Mouse (Mus musculus) hindbrain, embryonic 11.5 days (tissue): ENCODE measurements around the gene Supt4a. TPM values are rescaled to one million over a fixed set of nuclear protein-coding genes. Genes with fewer than 3 reads are reported as not detected.

Experiments used
- ATAC-seq: fragments of 200-750 bp; cut with Nextera tagmentation; 2 replicates; pipeline ENCODE4 v1.8.0; 2017; ENCODE audit warnings: mild to moderate bottlenecking, moderate TSS enrichment, moderate library complexity; ENCODE audit not compliant: low FRiP score
- DNase-seq: peaks from one replicate; pipeline ENCODE4 v3.0.0-alpha.2; 2015; ENCODE audit warnings: low spot score
- H3K27ac ChIP-seq: fragments of 300-500 bp; sonication (generic); 2 replicates; pipeline ENCODE4 v1.5.1; 2014; ENCODE audit warnings: mild to moderate bottlenecking, low read depth, low read length
- H3K27me3 ChIP-seq: fragments of 300-500 bp; sonication (generic); 2 replicates; pipeline ENCODE4 v1.6.1; 2014; ENCODE audit warnings: mild to moderate bottlenecking, low read length, moderate library complexity, mixed read lengths; ENCODE audit not compliant: control insufficient read depth, insufficient read depth
- H3K36me3 ChIP-seq: fragments of 300-500 bp; sonication (generic); 2 replicates; pipeline ENCODE4 v1.6.1; 2014; ENCODE audit warnings: mild to moderate bottlenecking, low read length, moderate library complexity, mixed read lengths; ENCODE audit not compliant: control insufficient read depth, insufficient read depth
- H3K4me1 ChIP-seq: fragments of 300-500 bp; sonication (generic); replicated peaks from 2 replicates; pipeline ENCODE4 v1.6.1; 2014; ENCODE audit warnings: low read length, mixed read lengths; ENCODE audit not compliant: control insufficient read depth, insufficient read depth
- H3K4me2 ChIP-seq: fragments of 300-500 bp; sonication (generic); replicated peaks from 2 replicates; pipeline ENCODE4 v1.6.1; 2014; ENCODE audit warnings: mild to moderate bottlenecking, low read depth, low read length
- H3K4me3 ChIP-seq: fragments of 300-500 bp; sonication (generic); 2 replicates; pipeline ENCODE4 v1.5.1; 2014; ENCODE audit warnings: low read depth, low read length
- H3K9ac ChIP-seq: fragments of 300-500 bp; sonication (generic); 2 replicates; pipeline ENCODE4 v1.6.1; 2014; ENCODE audit warnings: low read depth, low read length
- H3K9me3 ChIP-seq: fragments of 300-500 bp; sonication (generic); 2 replicates; pipeline ENCODE4 v1.6.1; 2016; ENCODE audit warnings: low read length; ENCODE audit not compliant: control insufficient read depth
- WGBS: fragments of 180-500 bp; shearing (Covaris S2); extraction: QIAGEN DNeasy Blood & Tissue Kit; methylation state at CpG from one replicate; pipeline ENCODE4 v1.1.7; 2014; 5-methylcytosine and 5-hydroxymethylcytosine counted together
- polyA plus RNA-seq: library from polyadenylated mRNA; unstranded; fragments of >200 nt; fragmentation: Nextera tagmentation; extraction: Ambion mirVana; gene quantifications from 2 replicates; pipeline ENCODE4 v1.2.1, GENCODE M21; 2014

The Supt4a gene
- polyA plus RNA-seq, 1 experiment from 2014 or later, result 162 TPM

DNA sequence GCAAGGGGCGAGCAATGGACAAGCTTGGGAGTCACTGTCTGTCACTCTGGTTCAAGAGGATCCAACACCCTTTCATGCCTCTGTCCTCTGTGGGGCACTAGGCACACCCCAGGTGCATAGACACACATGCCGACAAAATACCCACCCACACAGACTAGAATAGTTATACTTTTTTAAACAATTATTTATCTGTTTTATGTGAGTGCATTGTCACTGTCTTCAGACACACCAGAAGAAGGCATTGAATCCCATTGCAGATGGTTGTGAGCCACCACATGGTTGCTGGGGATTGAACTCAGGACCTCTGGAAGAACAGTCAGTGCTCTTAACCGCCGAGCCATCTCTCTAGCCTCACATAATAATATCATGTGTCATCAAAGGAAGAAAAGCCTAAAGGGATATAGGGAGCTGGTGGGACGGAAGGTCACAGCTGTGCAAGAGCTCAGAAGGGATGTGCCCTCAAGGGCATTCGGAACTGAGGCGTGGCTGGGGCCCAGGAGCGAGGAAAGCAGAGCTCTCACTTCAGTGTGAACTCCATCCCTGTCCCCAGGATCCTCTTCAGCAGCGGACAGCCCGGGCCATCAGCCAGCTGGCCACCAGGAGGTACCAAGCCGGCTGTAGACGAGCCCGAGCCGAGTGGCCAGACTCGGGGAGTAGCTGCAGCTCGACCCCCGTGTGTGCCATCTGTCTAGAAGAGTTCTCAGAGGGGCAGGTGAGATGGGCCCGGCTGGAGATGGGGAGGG lies 8.3 kb upstream of the Supt4a start:
- no peaks in the 10 kb centered on the region for H3K36me3 ChIP-seq
- no peak for ATAC-seq

DNA sequence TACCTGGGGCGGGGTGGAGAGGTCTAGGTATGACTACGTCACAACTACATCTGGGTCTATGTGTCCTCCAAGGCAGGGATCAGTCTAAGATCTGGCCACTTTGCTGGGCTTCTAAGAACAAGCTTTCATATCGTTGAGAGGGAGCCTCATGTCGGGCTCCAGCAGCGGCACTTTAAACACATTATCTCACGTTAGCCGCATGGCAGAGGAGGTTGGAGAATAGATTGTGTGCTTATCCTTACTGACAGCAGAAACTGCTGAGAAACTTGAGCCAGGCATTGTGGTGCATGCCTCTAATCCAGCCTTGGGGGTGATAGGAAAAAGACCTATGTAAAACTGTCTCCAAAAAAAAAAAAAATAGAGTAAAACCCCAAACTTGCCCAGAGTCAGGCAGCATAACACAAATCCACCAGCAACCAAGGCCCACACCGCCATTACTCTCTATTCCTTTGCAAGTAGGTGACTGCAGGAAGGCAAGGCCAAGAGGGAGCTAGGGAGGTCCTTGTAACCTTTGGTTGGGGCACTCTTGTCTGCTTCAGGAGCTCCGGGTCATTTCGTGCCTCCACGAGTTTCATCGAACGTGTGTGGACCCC lies 7.7 kb upstream of the Supt4a start:
- H3K27me3 ChIP-seq, result no peaks in the 10 kb centered on the region
- H3K9me3 ChIP-seq, result no peaks in the 10 kb centered on the region
- H3K9ac ChIP-seq, result no peak overlapping the region
- WGBS, result 87% methylated on average over 13 of the region's 13 CpGs
- no peaks in the 10 kb centered on the region for H3K36me3 ChIP-seq
- H3K4me1 ChIP-seq, result peaks cover 3% of the 10 kb centered on the region; the same call in 1 of the 2 replicates
- H3K4me3 ChIP-seq, result no peak overlapping the region
- H3K4me2 ChIP-seq, result no peak overlapping the region
- ATAC-seq, result no peak
- DNase-seq, result no peak
- no peak overlapping the region for H3K27ac ChIP-seq

More for the DNA sequence above, 8.3 kb upstream of the Supt4a start:
- DNase-seq, result no peak
- H3K4me3 ChIP-seq, result no peak overlapping the region
- no peaks in the 10 kb centered on the region for H3K27me3 ChIP-seq
- H3K4me2 ChIP-seq, result no peak overlapping the region
- H3K27ac ChIP-seq, result 0 out of 2 replicates have a peak overlapping the region, but pooled peaks have one; percentile 6
- H3K9ac ChIP-seq, result no peak overlapping the region
- H3K9me3 ChIP-seq, result no peaks in the 10 kb centered on the region
- H3K4me1 ChIP-seq, result peaks cover 3% of the 10 kb centered on the region; the same call in 1 of the 2 replicates
- 77% methylated on average over 18 of the region's 18 CpGs for WGBS

DNA sequence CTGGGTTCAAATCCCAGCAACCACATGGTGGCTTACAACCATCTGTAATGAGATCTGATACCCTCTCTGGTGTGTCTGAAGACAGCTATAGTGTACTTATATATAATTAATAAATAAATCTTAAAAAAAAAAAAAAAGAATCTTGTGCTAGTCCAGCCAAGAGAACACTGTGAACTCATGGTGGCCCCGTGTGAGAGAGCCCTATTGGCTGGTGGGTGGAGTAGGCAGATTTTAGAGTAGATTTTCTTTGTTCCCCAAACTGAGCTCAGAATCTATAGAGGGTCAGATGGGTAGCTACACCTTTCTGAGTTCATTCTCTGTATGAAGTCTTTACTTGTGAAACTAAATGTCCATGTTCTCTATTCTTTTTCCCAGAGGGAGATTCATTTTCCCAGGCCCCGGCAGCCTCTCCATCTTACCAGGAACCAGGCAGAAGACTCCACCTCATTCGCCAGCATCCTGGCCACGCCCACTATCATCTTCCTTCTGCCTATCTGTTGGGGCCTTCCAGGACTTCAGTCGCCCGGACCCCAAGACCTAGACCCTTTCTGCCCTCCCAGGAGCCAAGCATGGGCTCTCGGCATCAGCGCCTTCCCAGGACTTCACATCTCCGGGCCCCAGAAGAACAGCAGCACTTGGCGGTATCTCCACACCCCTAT lies 6.6 kb upstream of the Supt4a start:
- H3K27ac ChIP-seq, result no peak overlapping the region
- ATAC-seq (no peak), DNase-seq (no peak)

DNA sequence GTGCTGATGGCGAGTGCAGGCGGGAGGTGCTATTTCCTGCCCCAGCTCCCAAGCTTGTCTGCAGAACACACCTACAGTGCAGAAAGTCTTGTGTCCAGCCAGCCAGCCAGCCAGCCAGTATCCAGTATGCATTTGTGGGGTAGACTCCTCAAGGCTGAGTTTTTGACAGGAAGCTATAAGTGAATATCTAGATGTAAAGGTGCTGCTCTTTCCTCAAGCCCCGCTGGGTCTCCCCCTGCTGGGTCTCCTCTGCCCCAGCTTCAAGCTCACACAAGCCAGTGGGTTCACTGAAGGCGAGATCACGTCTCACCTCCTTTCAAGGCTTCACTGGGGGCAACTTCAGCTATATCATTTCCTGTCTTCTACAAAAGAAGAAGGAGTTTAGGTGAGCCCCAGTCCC lies 3.0 kb upstream of the Supt4a start:
- H3K27ac ChIP-seq, result no peak overlapping the region
- WGBS, result 43% methylated on average over 5 of the region's 5 CpGs
- H3K4me2 ChIP-seq, result peak overlapping the region; percentile 33
- DNase-seq (no peak), ATAC-seq (no peak)
- no peaks in the 10 kb centered on the region for H3K9me3 ChIP-seq
- H3K9ac ChIP-seq, result peak overlapping the region; percentile 49; the same call in 1 of the 2 replicates
- H3K4me3 ChIP-seq, result no peak overlapping the region
- no peaks in the 10 kb centered on the region; the same call in 1 of the 2 replicates for H3K27me3 ChIP-seq
- no peaks in the 10 kb centered on the region for H3K36me3 ChIP-seq
- no peaks in the 10 kb centered on the region for H3K4me1 ChIP-seq

More for the DNA sequence above, 6.6 kb upstream of the Supt4a start:
- Histone ChIP-seq H3K9ac (no peak overlapping the region), H3K4me1 (peaks cover 3% of the 10 kb centered on the region; the same call in 1 of the 2 replicates), H3K4me3 (no peak overlapping the region), H3K9me3 (no peaks in the 10 kb centered on the region), H3K36me3 (no peaks in the 10 kb centered on the region), H3K27me3 (no peaks in the 10 kb centered on the region; the same call in 1 of the 2 replicates), H3K4me2 (no peak overlapping the region)
- WGBS, result 69% methylated on average over 10 of the region's 10 CpGs

DNA sequence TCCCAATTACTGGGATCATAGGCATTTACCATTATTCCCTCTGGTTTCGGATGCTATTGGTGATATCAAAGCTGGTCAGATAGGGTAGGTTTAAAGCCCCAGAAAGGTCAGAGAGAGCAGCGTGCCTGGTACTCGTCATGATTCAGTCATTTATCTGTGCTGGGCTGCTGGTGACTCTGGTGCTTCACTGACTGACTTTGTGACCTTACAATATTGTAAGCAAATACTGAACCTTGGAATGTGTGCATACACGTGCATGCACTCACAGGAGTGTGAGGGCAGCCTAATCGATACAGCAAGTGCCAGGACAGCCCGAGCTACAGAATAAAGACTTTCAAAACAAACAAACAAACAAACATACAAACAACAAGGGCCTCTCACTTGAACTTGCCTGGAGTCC lies 1.7 kb upstream of the Supt4a start:
- H3K27ac ChIP-seq, result no peak overlapping the region
- DNase-seq (no peak), ATAC-seq (no peak)
- H3K27me3 ChIP-seq, result no peaks in the 10 kb centered on the region; the same call in 1 of the 2 replicates
- H3K9me3 ChIP-seq, result no peaks in the 10 kb centered on the region
- H3K4me1 ChIP-seq, result no peaks in the 10 kb centered on the region
- H3K9ac ChIP-seq, result no peak overlapping the region
- H3K36me3 ChIP-seq, result no peaks in the 10 kb centered on the region
- 86% methylated on average over 6 of the region's 6 CpGs for WGBS
- no peak overlapping the region for H3K4me3 ChIP-seq
- H3K4me2 ChIP-seq, result no peak overlapping the region

DNA sequence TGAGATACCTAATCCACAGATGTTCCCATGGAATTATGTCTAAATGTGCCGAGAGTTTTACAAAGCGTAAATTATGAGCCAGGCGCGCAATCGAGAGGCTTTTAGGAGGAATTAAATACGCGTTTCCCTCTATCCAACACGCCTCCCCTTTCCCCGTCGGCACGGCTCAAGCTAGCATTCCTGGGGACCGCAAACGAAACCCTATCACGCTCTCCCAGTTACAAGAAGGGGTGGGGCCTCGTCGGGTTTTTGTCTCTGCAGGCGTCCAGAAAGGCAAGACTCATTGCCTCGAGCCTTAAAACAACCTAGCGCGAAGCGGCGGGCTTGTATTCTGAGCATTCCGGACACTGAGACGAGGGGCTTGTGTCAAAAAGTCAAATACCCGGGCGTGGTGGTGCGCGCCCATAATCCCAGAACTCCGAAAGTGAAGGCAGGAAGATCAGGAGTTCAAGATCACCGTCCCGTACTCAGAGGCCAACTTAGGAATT lies 661 bp upstream of the Supt4a start:
- 2% methylated on average over 31 of the region's 31 CpGs for WGBS
- ATAC-seq (peak; percentile 67), DNase-seq (peak; percentile 74)
- peak overlapping the region; percentile 83 for H3K4me3 ChIP-seq
- peak overlapping the region; percentile 64 for H3K9ac ChIP-seq
- H3K9me3 ChIP-seq, result no peaks in the 10 kb centered on the region
- H3K27me3 ChIP-seq, result no peaks in the 10 kb centered on the region; the same call in 1 of the 2 replicates
- H3K27ac ChIP-seq, result peak overlapping the region; percentile 68; the same call in 1 of the 2 replicates
- H3K36me3 ChIP-seq, result 0 out of 2 replicates have a peak, but pooled peaks cover 3% of the 10 kb centered on the region
- peak overlapping the region; percentile 85 for H3K4me2 ChIP-seq
- H3K4me1 ChIP-seq, result no peaks in the 10 kb centered on the region

DNA sequence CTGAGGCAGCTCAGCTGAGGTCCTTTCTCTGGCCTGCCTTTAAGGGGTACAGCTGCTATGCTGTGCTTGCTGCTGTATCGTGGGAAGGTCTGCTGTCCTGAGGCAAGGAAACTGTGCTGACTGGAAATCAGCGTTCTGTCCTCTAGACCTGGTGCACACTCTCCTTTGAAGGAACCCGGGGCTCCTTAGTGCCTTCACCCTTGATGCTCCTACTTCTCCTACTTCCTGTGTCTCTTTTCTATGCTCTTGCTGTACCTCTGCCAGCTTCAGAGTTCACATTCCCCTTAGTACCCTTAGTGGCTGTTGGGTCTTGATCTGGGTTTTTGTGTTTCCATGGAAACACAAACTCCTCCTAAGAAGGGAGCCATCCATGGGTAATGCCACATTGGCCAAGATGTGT lies 6.3 kb downstream of the Supt4a start:
- Histone ChIP-seq H3K9ac (no peak overlapping the region), H3K4me3 (no peak overlapping the region), H3K4me1 (no peaks in the 10 kb centered on the region), H3K27ac (no peak overlapping the region), H3K9me3 (no peaks in the 10 kb centered on the region), H3K4me2 (no peak overlapping the region), H3K36me3 (0 out of 2 replicates have a peak, but pooled peaks cover 3% of the 10 kb centered on the region), H3K27me3 (no peaks in the 10 kb centered on the region)
- 90% methylated on average over 3 of the region's 3 CpGs for whole genome bisulfite sequencing
- ATAC-seq, result no peak
- no peak for DNase-seq

DNA sequence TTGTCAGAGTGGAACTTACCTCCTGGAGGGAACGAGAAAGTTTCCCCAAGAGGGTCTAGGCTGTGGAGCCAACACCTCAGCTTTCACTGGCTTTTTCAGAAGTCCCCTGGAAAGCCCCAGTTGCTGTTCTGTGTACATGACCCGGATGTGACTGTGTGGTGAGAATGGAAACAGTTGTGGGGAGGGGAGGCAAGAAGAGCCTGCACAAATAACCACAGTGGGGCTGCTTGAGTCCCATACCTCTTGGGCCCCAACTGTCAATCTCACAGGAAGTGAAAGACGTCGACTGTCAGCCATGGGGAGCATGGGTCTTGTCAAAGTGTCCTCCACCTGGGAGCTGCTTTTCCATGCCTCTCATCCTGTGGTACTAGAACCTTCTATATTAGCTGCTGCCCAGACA lies 7.6 kb downstream of the Supt4a start:
- no peak for ATAC-seq
- 0 out of 2 replicates have a peak, but pooled peaks cover 3% of the 10 kb centered on the region for H3K36me3 ChIP-seq
- WGBS, result 88% methylated on average over 4 of the region's 4 CpGs

More for the DNA sequence above, 7.6 kb downstream of the Supt4a start:
- no peak overlapping the region for H3K27ac ChIP-seq
- H3K4me3 ChIP-seq, result no peak overlapping the region
- H3K9ac ChIP-seq, result no peak overlapping the region
- no peaks in the 10 kb centered on the region for H3K27me3 ChIP-seq
- no peaks in the 10 kb centered on the region for H3K4me1 ChIP-seq
- H3K9me3 ChIP-seq, result no peaks in the 10 kb centered on the region
- no peak overlapping the region for H3K4me2 ChIP-seq
- no peak for DNase-seq
